Mouse (Mus musculus): Measurements from ENCODE around the gene Wnk2. TPM values are rescaled to one million over a fixed set of nuclear protein-coding genes. Genes with fewer than 3 reads are reported as not detected.

Gene Wnk2
- total RNA-seq, 4 experiments from 2014 or later = 115 to 126 (median 123) TPM

DNA sequence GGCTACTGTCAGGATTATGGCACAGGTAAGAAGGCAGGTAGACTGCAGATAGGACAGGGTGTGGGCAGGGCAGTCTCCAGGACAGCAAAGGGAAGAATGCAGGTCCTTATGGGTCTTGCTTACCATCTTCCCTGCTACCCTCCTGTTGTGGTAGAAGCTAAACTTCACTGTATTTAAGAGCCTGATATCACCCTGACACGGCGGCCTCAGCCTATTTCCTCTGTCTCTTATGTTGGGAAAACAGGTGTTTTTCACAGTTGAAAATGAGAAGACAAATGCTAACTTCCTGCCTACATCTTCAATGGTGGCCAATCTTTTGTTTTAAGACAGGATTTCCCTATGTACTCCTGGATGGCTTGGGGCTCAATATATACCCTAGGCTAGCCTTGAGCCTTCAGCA, 94.5 kb downstream of the Wnk2 start:
- no peak for DNase-seq (ENCODE audit: low spot score in 2 of 2)

DNA sequence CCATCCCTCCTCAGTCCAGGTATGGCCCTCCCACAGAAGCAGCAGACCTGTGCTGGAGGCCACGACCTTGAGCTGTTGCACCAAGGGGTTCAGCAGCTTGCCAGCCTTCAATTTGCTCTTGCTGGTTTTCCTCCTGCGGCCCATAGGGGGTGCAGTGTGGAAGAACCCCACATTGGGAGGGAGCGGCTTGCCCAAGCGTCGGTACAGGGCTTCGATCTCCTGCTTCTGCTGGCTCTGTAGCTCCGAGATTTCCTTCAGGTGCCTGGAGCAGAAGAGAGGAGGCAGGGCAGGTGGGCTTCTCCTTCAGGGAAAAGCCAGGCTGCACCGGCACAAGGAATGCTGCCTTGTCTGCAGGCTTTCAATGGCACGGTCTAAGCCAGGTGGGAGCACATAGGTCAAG, 95.3 kb downstream of the Wnk2 start:
- no peak for DNase-seq (ENCODE audit: low spot score in 2 of 2)

DNA sequence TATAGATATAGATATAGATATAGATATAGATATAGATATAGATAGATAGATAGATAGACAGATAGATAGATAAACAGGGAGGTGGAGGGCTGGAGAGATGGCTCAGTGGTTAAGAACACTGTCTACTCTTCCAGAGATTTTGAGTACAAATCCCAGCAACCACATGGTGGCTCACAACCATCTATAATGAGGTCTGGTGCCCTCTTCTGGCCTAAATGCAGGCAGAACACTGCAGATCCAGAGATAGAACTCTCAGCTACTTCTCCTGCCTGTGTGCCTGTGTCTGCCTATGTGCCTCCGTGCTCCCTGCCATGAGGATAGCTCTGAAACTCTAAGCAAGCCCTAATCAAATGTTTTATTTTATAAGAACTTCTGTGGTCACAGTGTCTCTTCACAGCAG, 100.4 kb downstream of the Wnk2 start:
- no peak for DNase-seq (ENCODE audit: low spot score in 2 of 2)

DNA sequence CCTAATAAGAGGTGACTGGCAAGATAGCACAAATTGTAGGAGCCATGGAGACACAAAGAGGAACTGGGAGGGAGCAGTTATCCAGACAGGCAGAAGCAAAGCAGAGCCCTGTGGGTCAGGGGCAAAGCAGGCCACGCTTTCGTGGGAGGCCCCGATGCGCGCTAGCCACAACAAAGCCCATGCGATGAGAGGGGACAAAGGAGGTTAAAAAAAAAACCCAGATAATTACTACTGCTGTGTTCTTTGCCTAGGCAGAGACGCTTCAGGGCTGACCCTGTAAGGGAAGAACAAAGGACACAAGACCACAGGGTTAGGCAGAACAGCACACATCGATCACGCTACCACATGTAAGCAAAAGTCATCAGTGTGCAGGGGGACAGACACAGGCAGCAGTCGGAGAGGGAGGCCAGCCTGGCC, 103.7 kb downstream of the Wnk2 start:
- DNase-seq (ENCODE audit: low spot score in 2 of 2) = no peak

DNA sequence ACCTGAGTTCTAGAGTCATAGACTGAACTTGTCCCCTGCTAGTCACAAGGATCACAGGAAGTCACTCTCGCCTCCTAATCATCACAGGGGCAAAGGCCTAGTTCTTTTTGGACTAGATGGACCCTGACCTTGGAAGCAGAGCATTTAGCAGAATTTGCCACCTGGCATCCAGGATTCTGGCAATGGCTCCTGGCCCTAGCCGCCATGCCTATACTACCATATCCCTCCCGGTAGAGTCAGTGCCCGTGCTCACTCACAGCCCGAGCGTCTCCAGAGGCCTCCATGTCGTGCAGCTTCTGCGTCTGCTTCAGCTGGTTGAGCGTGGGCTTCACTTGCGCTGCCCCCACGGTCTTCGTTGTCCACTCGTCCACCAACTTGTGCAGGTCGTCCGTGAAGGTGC, 105.4 kb downstream of the Wnk2 start:
- no peak for DNase-seq (ENCODE audit: low spot score in 2 of 2)

DNA sequence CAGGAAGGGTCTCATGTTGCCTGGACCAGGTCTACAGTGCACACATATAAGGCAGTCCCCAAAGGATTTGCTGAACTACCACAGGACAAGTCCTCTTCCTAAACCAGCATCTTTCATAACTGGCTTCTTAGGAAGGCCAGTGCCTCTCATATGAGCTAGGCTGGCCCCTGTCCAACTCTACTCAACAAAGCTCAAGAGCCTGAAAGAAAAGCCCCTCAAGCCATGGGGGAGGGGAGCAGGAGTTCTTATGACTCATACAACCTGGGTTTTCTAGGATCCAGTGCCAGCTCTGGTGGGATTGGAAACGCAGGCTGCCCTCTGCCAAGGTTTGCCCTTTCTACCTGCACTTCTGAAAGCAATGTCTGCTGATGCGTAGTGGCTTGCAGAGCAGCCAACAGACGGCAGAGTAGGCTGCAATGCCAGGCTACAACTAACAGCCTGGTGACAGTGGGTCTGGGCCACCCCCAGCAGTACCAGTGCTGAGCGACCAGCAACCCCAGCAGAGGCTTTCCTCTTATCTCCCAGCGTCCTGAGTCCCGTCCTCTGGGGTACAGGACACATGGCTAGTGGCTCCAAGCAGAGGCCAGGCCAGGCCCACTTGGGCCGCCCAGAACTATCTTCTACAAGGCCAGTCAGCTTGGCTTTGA, 110.8 kb downstream of the Wnk2 start:
- no peak for DNase-seq (ENCODE audit: low spot score in 2 of 2)

DNA sequence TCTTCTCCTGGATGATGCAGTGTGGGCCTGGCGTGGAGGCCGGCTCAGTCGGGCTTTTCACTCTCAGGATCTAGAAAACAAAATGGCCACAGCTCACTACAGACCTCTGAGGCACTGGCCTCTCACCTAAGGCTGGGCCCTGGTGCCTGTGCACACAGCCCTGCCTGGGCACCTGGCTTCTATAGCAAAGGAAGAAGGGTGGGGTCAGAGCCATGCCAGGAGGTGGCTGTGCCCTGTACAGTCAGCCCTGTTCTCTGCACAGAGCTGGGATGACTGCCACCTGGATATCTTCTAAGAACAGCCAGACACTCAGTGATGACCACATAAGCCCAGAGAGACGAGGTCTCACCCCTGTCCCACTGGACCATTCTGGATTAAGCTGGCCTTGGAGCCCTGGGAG, 111.4 kb downstream of the Wnk2 start:
- no peak for DNase-seq (ENCODE audit: low spot score in 2 of 2)

DNA sequence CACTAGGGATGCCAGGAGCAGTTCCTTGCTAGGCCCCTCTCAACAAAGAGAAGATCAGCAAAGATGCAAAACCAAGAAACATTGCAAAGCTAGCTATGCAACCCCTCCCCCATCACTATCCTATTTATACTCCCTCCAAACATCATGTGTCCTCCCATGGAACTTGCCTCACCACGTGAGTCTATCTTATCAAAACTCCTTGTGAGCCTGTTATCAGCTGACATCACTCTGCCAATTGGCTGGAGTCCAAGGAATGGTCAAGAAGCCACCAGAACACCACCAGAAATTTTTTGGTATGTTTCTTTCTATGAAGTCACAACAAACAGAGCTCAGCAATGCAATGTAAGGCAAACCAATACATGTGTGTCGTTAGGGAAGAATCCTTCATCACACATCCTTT, 116.8 kb downstream of the Wnk2 start:
- DNase-seq (ENCODE audit: low spot score in 2 of 2) = no peak

DNA sequence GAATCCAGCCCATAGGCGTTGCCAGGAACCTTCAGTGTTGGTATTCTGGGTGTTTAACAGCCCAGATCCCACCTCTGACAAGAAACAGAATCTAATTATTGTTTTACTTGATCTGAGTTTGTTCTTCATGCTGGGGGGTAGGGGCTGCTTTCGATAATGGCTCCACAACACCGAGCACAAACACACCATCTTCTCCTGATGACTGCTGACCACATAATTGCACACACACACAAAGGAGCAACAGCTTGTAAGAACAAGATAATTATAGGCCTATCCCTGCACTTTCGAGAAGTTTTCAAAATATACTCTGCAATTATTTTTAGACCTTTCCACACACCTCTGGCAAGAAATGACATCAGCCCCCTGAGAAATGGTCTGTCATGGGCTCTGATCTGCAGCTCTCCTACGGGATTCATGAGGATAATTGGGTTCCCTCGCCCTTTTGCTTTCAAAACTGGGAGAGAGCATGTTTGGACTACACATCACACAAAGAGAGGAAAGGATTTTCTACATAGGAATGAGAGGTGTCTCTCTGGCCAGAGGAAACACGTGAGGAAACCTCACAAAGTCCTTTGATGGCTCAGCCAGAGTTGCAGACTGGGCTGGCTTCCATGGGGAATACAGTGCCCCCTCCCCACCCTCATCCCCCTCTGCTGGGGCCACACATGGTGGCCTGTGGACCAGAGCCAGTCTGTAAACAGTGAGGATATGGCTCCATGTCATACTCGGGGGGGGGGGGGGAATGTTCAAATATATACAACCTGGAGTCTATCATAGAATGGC, 118.9 kb downstream of the Wnk2 start:
- no peak for DNase-seq (ENCODE audit: low spot score in 2 of 2)

DNA sequence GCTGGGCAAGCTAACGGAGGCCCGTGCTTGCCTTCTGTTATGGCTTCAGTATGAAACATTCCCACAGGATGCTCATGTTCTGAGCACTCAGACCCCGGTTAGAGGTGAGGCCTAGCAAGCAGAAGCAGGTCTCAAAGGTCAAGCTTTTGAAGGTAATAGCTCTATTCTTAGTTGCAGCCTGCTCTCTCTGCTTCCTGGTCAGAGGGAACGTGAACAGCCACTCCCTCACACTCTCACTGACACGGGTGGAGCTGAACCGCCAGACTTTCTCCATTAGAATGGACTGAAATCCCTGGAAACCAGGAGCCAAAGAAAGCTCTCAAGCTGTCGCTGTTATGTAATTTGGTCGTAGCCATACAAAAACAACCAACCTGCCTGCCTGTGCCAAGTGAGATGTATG, 120.8 kb downstream of the Wnk2 start:
- DNase-seq (ENCODE audit: low spot score in 2 of 2) = no peak

DNA sequence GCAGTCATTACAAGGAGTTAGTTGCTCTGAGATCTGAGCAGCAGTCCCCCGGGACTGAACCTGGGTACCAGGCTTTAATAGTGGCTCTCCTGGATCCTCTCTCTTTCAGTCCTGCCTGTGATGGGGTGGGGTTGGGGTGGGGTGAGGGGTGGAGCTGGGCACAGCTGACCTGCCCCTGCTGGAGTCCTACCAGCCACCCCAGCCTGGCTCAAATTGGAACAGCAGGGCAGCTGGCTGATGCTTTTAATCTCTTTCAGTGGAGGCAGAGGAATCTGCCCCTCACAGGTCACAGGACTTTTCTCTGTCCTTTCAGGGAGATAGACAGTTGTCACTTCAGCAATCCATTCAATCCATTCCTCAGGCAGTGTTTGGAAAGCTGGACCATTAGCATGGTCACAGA, 122.3 kb downstream of the Wnk2 start:
- DNase-seq (ENCODE audit: low spot score in 2 of 2) = no peak

DNA sequence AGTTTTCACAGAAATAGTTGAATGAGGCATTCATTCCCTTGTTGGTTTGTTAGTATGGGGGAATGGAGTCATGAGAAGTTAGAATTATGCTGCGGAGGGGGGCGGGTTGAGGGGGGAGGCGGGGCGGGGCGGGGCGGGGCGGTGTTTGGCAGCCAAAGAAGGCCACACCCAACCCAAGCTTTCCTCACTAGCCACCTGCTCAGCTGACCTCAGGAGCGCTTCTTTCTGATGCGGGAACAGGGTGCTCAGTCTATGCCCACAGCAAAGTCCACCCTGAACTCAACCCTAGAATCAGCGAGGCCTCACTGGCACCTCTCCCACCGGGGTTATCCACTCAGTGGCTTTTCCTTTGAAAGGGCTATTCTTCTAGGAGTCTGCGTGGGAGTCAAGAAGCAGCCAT, 123.1 kb downstream of the Wnk2 start:
- no peak for DNase-seq (ENCODE audit: low spot score in 2 of 2)

DNA sequence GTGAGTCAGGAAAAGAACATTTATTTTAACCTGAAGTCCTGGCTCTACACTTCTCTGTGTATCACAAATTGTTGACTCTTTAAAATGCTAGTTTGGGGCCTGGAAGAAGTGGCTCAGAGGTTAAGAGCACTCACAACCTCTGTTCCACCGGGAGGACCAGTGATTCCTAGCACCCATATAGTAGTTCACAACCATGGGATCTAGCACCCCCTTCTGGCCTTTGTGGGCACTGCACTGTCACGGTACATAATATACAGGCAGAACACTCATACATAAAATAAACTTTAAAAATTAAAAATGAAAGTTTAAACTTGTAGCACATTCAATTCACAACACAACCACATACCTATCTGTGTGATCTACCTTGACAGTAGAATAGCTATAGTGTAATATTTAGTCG, 126.1 kb downstream of the Wnk2 start:
- no peak for DNase-seq (ENCODE audit: low spot score in 2 of 2)

DNA sequence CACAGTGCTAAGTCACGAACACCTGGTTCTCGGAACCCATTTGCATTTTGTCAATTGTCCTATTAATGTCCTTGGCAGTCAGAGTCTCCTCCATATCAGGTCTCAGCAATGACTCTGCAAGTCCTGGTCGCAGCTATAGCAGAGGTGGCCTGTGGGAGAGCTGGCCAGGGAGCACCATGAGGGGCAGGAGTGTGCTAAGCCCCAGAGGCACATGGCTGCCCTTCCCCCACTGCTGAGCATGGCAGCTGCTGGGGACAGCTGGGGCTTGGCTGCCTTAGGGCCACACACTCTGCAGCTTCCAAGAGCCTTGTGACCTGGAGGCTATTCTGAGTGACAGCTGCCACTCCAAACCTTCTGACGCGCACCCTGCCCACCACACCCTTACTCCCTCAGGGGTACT, 127.7 kb downstream of the Wnk2 start:
- no peak for DNase-seq (ENCODE audit: low spot score in 2 of 2)

DNA sequence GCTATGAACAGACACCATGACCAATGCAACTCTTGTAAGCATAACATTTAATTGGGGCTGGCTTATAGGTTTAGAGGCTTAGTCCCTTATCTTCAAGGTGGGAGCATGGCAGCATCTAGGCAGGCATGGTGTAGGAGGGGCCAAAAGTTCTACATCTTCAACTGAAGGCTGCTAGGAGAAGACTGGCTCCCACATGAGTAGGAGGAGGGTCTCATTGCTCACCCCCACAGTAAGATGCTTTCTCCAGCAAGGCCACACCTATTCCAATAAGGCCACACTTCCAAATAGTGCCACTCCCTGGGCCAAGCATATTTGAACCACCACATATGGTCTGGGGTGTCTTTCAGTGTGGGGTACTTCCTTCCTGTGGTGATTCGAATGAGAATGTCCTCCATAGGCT, 130.4 kb downstream of the Wnk2 start:
- DNase-seq (ENCODE audit: low spot score in 2 of 2) = no peak

DNA sequence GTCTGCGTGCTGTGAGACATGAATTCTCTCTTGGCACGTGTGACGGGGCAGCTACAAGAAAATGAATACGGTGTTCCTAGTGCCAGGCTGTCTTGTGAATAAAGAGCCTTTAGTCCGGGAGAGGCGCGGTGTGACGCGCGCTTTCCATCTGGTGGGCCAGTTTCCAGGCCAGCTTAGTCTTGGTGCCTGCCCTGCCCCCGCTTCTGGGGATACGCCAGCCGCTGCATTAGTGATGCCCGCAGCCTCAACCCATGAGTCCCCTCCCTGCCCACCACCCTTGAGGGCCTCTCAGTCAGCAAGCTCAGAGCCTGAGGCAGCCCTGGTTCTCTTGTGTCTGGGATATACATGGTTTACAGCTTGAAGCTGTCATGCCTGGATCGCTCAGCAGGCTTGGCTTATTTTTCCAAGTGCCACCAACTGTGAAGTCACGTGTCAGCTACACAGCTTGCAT, 131.5 kb downstream of the Wnk2 start:
- peak; percentile 81 to 92 for DNase-seq (ENCODE audit: low spot score in 2 of 2)

DNA sequence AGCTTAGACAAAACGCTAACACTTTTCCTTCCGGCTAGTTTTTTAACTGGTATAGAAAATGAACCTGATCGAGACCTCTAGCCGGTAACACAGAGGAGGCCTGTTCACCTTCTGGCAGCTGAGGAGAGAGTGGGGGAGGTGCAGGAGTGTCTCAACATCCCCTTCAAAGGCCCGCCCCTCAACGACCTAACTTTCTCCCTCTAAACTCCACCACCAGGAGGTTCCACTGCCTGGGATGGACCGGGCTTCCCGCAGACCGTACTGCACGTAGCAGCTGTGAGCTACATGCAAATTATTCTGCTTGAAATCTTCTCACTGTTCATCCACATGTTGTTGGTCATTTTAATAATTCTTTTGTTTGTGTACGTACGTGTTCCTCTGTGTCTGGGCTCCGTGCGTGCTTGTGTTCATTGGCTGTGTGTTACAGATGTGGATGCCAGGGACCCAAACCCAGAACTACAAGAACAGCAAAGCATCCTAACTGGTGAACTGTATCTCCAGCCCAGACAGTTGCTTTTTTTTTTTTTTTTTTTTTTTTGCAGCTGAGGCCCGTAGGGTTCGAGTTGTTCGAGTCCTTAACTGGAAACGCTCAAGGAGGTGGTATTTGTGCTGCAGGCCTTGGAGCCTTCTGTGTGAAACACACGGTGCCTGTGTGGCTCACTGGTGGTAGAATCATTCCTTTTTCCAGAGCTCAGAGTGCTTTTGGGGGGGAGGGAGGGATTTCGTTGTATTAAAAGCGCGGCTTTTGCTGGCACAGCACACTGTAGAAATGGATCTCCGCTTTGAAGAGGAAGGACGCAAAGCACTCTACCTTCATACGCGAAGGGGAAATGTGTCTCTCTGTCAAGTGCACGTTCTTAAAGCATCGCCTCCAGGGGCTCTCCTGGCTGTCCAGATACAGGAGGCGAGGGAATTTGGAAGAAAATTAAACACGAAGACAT, 132.2 kb downstream of the Wnk2 start:
- no peak for DNase-seq (ENCODE audit: low spot score in 2 of 2)

DNA sequence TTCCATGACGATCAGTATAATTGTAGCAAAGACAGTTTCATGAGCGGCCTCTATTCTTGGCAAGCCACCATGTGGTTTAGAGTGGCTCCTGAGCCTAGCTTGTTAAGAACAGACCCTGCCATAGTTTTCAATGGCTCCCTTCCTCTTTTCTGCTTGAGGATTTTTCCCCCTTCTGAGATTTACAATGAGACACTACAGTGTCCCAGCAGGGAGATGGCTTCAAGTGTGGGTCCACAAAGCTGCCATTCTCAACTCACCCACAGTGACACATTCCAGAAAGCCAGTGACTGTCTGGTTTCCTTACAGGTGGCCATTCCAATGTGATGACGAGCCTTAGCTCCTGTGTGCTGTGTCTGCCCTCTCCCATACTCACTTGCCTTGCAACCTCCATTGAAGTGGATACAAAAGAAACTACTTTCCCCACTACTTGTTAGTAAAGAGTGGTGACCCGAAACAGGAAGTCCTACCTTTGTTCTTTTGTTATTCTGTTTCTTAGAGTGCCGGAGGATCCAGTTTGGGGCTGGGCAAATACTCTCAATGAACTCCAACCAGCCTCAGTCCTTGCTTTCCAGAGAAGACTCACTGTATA, 134.5 kb downstream of the Wnk2 start:
- DNase-seq (ENCODE audit: low spot score in 2 of 2) = no peak

DNA sequence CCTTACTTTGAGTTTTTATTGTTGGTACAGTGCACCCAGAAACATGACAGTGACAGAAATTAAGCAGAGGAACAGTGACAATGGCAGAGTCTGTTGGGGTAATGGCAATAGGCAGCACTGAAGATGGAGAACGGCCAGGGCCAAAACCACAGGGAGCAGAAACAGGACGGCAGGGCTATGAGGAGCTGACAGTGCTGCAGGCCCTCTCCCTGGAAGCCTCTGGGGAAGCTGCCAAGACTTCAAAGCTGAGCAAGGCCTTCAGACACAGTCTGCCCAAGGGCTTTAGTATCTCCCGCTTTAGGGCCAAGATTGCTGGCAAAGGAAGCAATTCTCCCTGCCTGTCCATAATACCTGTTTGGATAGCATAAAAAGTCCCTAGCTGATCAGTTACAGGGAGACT, 146.1 kb downstream of the Wnk2 start:
- peak in 1 of 2 experiments; percentile 14 for DNase-seq (ENCODE audit: low spot score in 2 of 2)

DNA sequence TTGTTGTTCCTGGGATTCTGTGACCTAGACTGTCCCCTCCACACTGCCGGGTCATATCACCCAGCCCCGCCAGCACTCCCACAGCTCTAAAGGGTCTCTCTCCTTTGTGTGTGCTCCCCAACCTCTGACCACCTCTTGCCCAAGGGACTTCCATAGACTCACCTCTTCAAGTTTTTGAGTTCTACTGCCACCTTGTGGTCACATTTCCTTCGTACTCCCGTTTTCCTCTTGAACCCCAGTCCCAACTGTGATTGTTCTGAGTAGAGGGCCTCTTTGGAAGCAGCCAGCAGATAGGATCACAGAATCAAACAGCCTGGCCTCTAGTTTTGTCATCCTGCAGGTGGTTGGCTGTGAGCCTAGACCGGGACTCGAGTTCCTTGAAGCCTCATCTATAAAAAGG, 149.2 kb downstream of the Wnk2 start:
- DNase-seq (ENCODE audit: low spot score in 2 of 2) = peak; percentile 33 to 42

DNA sequence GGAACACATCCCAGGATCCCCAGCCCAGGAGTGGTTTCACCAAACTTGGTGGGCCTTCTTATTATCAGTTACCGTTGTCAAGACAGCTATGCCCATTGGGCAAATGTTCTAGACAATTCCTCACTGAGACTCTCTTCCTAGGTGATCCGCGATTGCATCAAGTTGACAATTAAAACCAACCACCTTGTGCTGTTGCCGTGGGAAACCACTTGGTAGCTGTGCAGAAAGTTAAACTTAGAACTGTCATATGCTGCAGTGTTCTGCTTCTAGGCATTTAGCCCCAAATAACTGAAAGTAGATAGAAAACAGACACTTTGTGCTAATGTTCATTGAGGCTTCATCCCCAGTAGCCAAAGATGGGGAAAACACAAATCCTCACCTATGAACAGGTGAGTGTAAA, 151.1 kb downstream of the Wnk2 start:
- no peak for DNase-seq (ENCODE audit: low spot score in 2 of 2)

DNA sequence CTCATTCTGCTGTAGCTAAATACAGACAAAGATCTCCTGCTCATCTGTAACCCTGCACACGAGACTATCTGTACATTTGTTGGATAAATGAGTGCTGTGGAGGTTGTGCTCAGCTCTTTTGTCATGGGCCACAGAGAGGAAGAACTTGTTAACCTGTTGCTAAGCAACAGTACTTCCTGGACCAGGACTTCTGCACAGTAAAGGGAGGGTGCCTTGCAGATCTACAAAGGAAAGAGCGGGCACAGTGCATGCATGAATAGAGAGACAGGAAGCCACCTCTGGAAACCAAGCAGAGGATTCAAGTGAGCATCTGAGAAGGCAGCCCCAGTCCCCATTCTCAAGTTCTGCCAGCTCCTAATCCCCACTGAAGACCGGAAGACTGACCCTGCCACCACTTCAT, 152.9 kb downstream of the Wnk2 start:
- no peak for DNase-seq (ENCODE audit: low spot score in 2 of 2)

All from left cerebral cortex, adult 8-10 months (tissue).